Mouse (Mus musculus) kidney, embryonic 16.5 days (tissue): ENCODE measurements around the gene Mgst3. TPM values are rescaled to one million over a fixed set of nuclear protein-coding genes. Genes with fewer than 3 reads are reported as not detected.

ENCODE experiments used
- ATAC-seq: fragments of 200-750 bp; cut with Nextera tagmentation; 2 replicates; pipeline ENCODE4 v1.8.0; 2017; ENCODE audit warnings: moderate TSS enrichment; ENCODE audit not compliant: low FRiP score, low TSS enrichment
- H3K27ac ChIP-seq: fragments of 300-500 bp; sonication (generic); 2 replicates; pipeline ENCODE4 v1.5.1; 2014; ENCODE audit warnings: low read length
- H3K27me3 ChIP-seq: fragments of 300-500 bp; sonication (generic); 2 replicates; pipeline ENCODE4 v1.6.1; 2014; ENCODE audit warnings: low read length, control low read depth, mixed read lengths; ENCODE audit not compliant: insufficient read depth
- H3K36me3 ChIP-seq: fragments of 300-500 bp; sonication (generic); 2 replicates; pipeline ENCODE4 v1.6.1; 2014; ENCODE audit warnings: low read length, control low read depth, mixed read lengths; ENCODE audit not compliant: insufficient read depth
- H3K4me1 ChIP-seq: fragments of 300-500 bp; sonication (generic); 2 replicates; pipeline ENCODE4 v1.6.1; 2014; ENCODE audit warnings: low read length, control low read depth, mixed read lengths; ENCODE audit not compliant: insufficient read depth
- H3K4me2 ChIP-seq: fragments of 300-500 bp; sonication (generic); replicated peaks from 2 replicates; pipeline ENCODE4 v1.6.1; 2014; ENCODE audit warnings: low read depth, low read length
- H3K4me3 ChIP-seq: fragments of 300-500 bp; sonication (generic); 2 replicates; pipeline ENCODE4 v1.5.1; 2014; ENCODE audit warnings: mild to moderate bottlenecking, low read length
- H3K9ac ChIP-seq: fragments of 300-500 bp; sonication (generic); replicated peaks from 2 replicates; pipeline ENCODE4 v1.6.1; 2014; ENCODE audit warnings: low read length
- H3K9me3 ChIP-seq: fragments of 300-500 bp; sonication (generic); 2 replicates; pipeline ENCODE4 v1.6.1; 2016; ENCODE audit warnings: low read length, control low read depth
- WGBS: fragments of 180-500 bp; shearing (Covaris S2); extraction: QIAGEN DNeasy Blood & Tissue Kit; methylation state at CpG from one replicate; pipeline ENCODE4 v1.1.7; 2014; 5-methylcytosine and 5-hydroxymethylcytosine counted together
- polyA plus RNA-seq: library from polyadenylated mRNA; unstranded; fragments of >200 nt; fragmentation: Nextera tagmentation; extraction: Ambion mirVana; gene quantifications from 2 replicates; pipeline ENCODE4 v1.2.1, GENCODE M21; 2015

The Mgst3 gene
- polyA plus RNA-seq, 1 experiment from 2014 or later: 58.0 TPM

- 72% methylated on average over 8 of the region's 8 CpGs for WGBS
- H3K27ac ChIP-seq: no peak overlapping the region
- H3K4me2 ChIP-seq: no peak overlapping the region
- H3K4me3 ChIP-seq: no peak overlapping the region
- no peak for ATAC-seq
- H3K36me3 ChIP-seq: no peaks in the 10 kb centered on the region
- H3K9me3 ChIP-seq: no peaks in the 10 kb centered on the region
- H3K4me1 ChIP-seq: no peaks in the 10 kb centered on the region
- H3K9ac ChIP-seq: no peak overlapping the region
- no peaks in the 10 kb centered on the region for H3K27me3 ChIP-seq
Measured at GRCm38 (mm10) chr1:167381050-167382015, 12.3 kb downstream of the Mgst3 start.

GRCm38 (mm10) chr1:167380223-167380622 lies 13.4 kb downstream of the Mgst3 start:
- no peak overlapping the region for H3K4me3 ChIP-seq
- H3K27ac ChIP-seq: 0 out of 2 replicates have a peak overlapping the region, but pooled peaks have one; percentile 4
- H3K4me2 ChIP-seq: no peak overlapping the region
- no peaks in the 10 kb centered on the region for H3K27me3 ChIP-seq
- H3K9me3 ChIP-seq: no peaks in the 10 kb centered on the region
- WGBS: 94% methylated on average over 2 of the region's 2 CpGs
- H3K9ac ChIP-seq: no peak overlapping the region
- no peaks in the 10 kb centered on the region for H3K4me1 ChIP-seq
- H3K36me3 ChIP-seq: 0 out of 2 replicates have a peak, but pooled peaks cover 3% of the 10 kb centered on the region
- ATAC-seq: no peak

GRCm38 (mm10) chr1:167379751-167380150 lies 13.9 kb downstream of the Mgst3 start:
- no peak for ATAC-seq
- Histone ChIP-seq H3K4me3 (no peak overlapping the region), H3K9me3 (no peaks in the 10 kb centered on the region), H3K9ac (no peak overlapping the region), H3K4me2 (no peak overlapping the region), H3K27ac (0 out of 2 replicates have a peak overlapping the region, but pooled peaks have one; percentile 4), H3K4me1 (peaks cover 1% of the 10 kb centered on the region; the same call in 1 of the 2 replicates), H3K27me3 (no peaks in the 10 kb centered on the region), H3K36me3 (0 out of 2 replicates have a peak, but pooled peaks cover 3% of the 10 kb centered on the region)
- 74% methylated on average over 5 of the region's 5 CpGs for WGBS

- H3K9ac ChIP-seq: no peak overlapping the region
- no peak overlapping the region for H3K27ac ChIP-seq
- 70% methylated on average over 6 of the region's 6 CpGs for WGBS
- no peak for ATAC-seq
- peaks cover 8% of the 10 kb centered on the region; the same call in 1 of the 2 replicates for H3K4me1 ChIP-seq
- no peak overlapping the region for H3K4me2 ChIP-seq
- H3K4me3 ChIP-seq: no peak overlapping the region
- H3K36me3 ChIP-seq: 0 out of 2 replicates have a peak, but pooled peaks cover 3% of the 10 kb centered on the region
- H3K27me3 ChIP-seq: no peaks in the 10 kb centered on the region
- H3K9me3 ChIP-seq: no peaks in the 10 kb centered on the region
Measured at GRCm38 (mm10) chr1:167378019-167378418, 15.6 kb downstream of the Mgst3 start.

GRCm38 (mm10) chr1:167374942-167375341 lies 18.7 kb downstream of the Mgst3 start:
- ATAC-seq: peak; percentile 47
- Histone ChIP-seq H3K36me3 (0 out of 2 replicates have a peak, but pooled peaks cover 3% of the 10 kb centered on the region), H3K4me3 (no peak overlapping the region), H3K9me3 (no peaks in the 10 kb centered on the region), H3K27ac (no peak overlapping the region), H3K9ac (no peak overlapping the region), H3K4me2 (peak overlapping the region; percentile 30), H3K4me1 (peaks cover 8% of the 10 kb centered on the region; the same call in 1 of the 2 replicates), H3K27me3 (no peaks in the 10 kb centered on the region)
- 43% methylated on average over 2 of the region's 2 CpGs for WGBS

- Histone ChIP-seq H3K4me2 (peak overlapping the region; percentile 30), H3K9me3 (no peaks in the 10 kb centered on the region), H3K9ac (no peak overlapping the region), H3K27ac (no peak overlapping the region), H3K4me3 (no peak overlapping the region), H3K27me3 (no peaks in the 10 kb centered on the region), H3K4me1 (peaks cover 8% of the 10 kb centered on the region; the same call in 1 of the 2 replicates), H3K36me3 (0 out of 2 replicates have a peak, but pooled peaks cover 3% of the 10 kb centered on the region)
- WGBS: 19% methylated on average over 15 of the region's 15 CpGs
- ATAC-seq: peak; percentile 84
Measured at GRCm38 (mm10) chr1:167374003-167374784, 19.4 kb downstream of the Mgst3 start.

- Histone ChIP-seq H3K27me3 (no peaks in the 10 kb centered on the region), H3K36me3 (0 out of 2 replicates have a peak, but pooled peaks cover 3% of the 10 kb centered on the region), H3K4me1 (peaks cover 8% of the 10 kb centered on the region; the same call in 1 of the 2 replicates), H3K27ac (no peak overlapping the region), H3K4me2 (no peak overlapping the region), H3K9me3 (no peaks in the 10 kb centered on the region), H3K4me3 (no peak overlapping the region), H3K9ac (no peak overlapping the region)
- no peak for ATAC-seq
- WGBS: 91% methylated on average over 7 of the region's 7 CpGs
Measured at GRCm38 (mm10) chr1:167372739-167373138, 20.9 kb downstream of the Mgst3 start.

- H3K9ac ChIP-seq: no peak overlapping the region
- 13% methylated on average over 7 of the region's 7 CpGs for WGBS
Measured at GRCm38 (mm10) chr1:167369905-167370304, 23.7 kb downstream of the Mgst3 start.

GRCm38 (mm10) chr1:167368513-167368912 lies 25.1 kb downstream of the Mgst3 start:
- H3K4me3 ChIP-seq: no peak overlapping the region
- no peak overlapping the region for H3K27ac ChIP-seq
- no peak overlapping the region for H3K4me2 ChIP-seq
- ATAC-seq: no peak
- H3K9me3 ChIP-seq: no peaks in the 10 kb centered on the region
- 80% methylated on average over 7 of the region's 7 CpGs for WGBS
- peaks cover 9% of the 10 kb centered on the region; the same call in 1 of the 2 replicates for H3K36me3 ChIP-seq
- H3K27me3 ChIP-seq: no peaks in the 10 kb centered on the region
- no peak overlapping the region for H3K9ac ChIP-seq
- no peaks in the 10 kb centered on the region for H3K4me1 ChIP-seq

More at GRCm38 (mm10) chr1:167369905-167370304, 23.7 kb downstream of the Mgst3 start:
- Histone ChIP-seq H3K4me2 (no peak overlapping the region), H3K27ac (no peak overlapping the region), H3K4me3 (no peak overlapping the region), H3K36me3 (peaks cover 9% of the 10 kb centered on the region; the same call in 1 of the 2 replicates), H3K9me3 (no peaks in the 10 kb centered on the region), H3K27me3 (no peaks in the 10 kb centered on the region), H3K4me1 (peaks cover 8% of the 10 kb centered on the region; the same call in 1 of the 2 replicates)
- peak; percentile 37; the same call in 1 of the 2 replicates for ATAC-seq
